Mouse (Mus musculus) small intestine, adult 2 months (tissue): ENCODE data around the gene Gm11099.

ENCODE experiments used
- CTCF ChIP-seq: fragments of 200-500 bp; IDR thresholded peaks from 2 replicates; pipeline ENCODE4 v1.5.1; 2012; ENCODE audit warnings: low read depth, mild to moderate bottlenecking, control low read depth, inconsistent platforms, low read length, moderate library complexity, mixed read lengths; ENCODE audit not compliant: insufficient replicate concordance, insufficient read length; ENCODE audit errors: extremely low read depth
- POLR2A ChIP-seq: fragments of 200-500 bp; IDR thresholded peaks from 2 replicates; pipeline ENCODE4 v1.6.1; 2012; ENCODE audit warnings: low read depth, mild to moderate bottlenecking, control low read depth, inconsistent platforms, low read length, moderate library complexity

GRCm38 (mm10) chr2:58925551-58925950, 66.3 kb downstream of the Gm11099 start:
- no peak for TF ChIP-seq CTCF
- no peak for TF ChIP-seq POLR2A
